Mouse (Mus musculus): ENCODE data around the gene Spata32.

The Spata32 gene

GRCm38 (mm10) chr11:103174891-103175391 lies 43.3 kb downstream of the Spata32 start:
- ChIA-PET CTCF (interaction anchor here (0.5 to 2.6 kb wide), 23 partner anchors 10 to 642 kb away, joined by 3 to 15 read pairs (median 3); no protein-coding TSS in a partner anchor), POLR2A (interaction anchor here in 3 of 4 experiments (0.7 to 5.4 kb wide), 22 partner anchors 9 to 191 kb away, joined by 3 to 39 read pairs (median 4); partner anchors contain the start of genes Hexim1 (in 3 of the 3), 1700023F06Rik (in 1 of the 3) and Hexim2 (in 1 of the 3))

GRCm38 (mm10) chr11:103174411-103174832 lies 43.8 kb downstream of the Spata32 start:
- POLR2A ChIA-PET, result interaction anchor here in 3 of 4 experiments (0.7 to 5.4 kb wide), 18 partner anchors 9 to 192 kb away, joined by 3 to 39 read pairs (median 4); partner anchors contain the start of genes Hexim1 (in 3 of the 3), 1700023F06Rik (in 1 of the 3) and Hexim2 (in 1 of the 3)
- CTCF ChIA-PET, result interaction anchor here (0.5 to 2.6 kb wide), 20 partner anchors 10 to 642 kb away, joined by 3 to 15 read pairs (median 4); no protein-coding TSS in a partner anchor

- CTCF ChIA-PET, result interaction anchor here in 2 of 4 experiments (0.5 to 2.6 kb wide), 9 partner anchors 10 to 475 kb away, joined by 3 to 15 read pairs (median 4); no protein-coding TSS in a partner anchor
- POLR2A ChIA-PET, result interaction anchor here in 3 of 4 experiments (0.7 to 5.4 kb wide), 11 partner anchors 14 to 62 kb away, joined by 3 to 39 read pairs (median 13); partner anchors contain the start of genes Hexim1 (in 2 of the 3) and Hexim2 (in 1 of the 3)
Observed at GRCm38 (mm10) chr11:103173771-103174344, 44.4 kb downstream of the Spata32 start.

GRCm38 (mm10) chr11:103173041-103173770 lies 45.0 kb downstream of the Spata32 start:
- CTCF ChIA-PET, result interaction anchor here in 2 of 4 experiments (0.5 to 2.6 kb wide), 6 partner anchors 12 to 475 kb away, joined by 3 to 15 read pairs (median 4); no protein-coding TSS in a partner anchor
- POLR2A ChIA-PET, result interaction anchor here in 3 of 4 experiments (0.5 to 5.4 kb wide), 12 partner anchors 10 to 141 kb away, joined by 3 to 39 read pairs (median 6); partner anchors contain the start of genes Hexim1 (in 2 of the 3) and Hexim2 (in 1 of the 3)

GRCm38 (mm10) chr11:103172392-103173040 lies 45.7 kb downstream of the Spata32 start:
- CTCF ChIA-PET, result interaction anchor here in 2 of 4 experiments (0.5 to 1.6 kb wide), 5 partner anchors 13 to 22 kb away, joined by 3 to 7 read pairs (median 4); no protein-coding TSS in a partner anchor
- POLR2A ChIA-PET, result interaction anchor here in 3 of 4 experiments (0.5 to 5.4 kb wide), 10 partner anchors 9 to 142 kb away, joined by 3 to 39 read pairs (median 3); partner anchors contain the start of gene Hexim1 (in 2 of the 3)

GRCm38 (mm10) chr11:103171703-103172391 lies 46.4 kb downstream of the Spata32 start:
- ChIA-PET POLR2A (interaction anchor here in 3 of 4 experiments (0.6 to 5.4 kb wide), 14 partner anchors 8 to 243 kb away, joined by 3 to 39 read pairs (median 4); partner anchors contain the start of genes Hexim1 (in 2 of the 3), Acbd4 (in 1 of the 3), Hexim2 (in 1 of the 3) and Map3k14 (in 1 of the 3)), CTCF (interaction anchor here in 3 of 4 experiments (0.5 to 3.8 kb wide), 11 partner anchors 10 to 160 kb away, joined by 3 to 43 read pairs (median 4); no protein-coding TSS in a partner anchor)

- ChIA-PET POLR2A (interaction anchor here in 3 of 4 experiments (0.6 to 4.0 kb wide), 9 partner anchors 14 to 243 kb away, joined by 3 to 19 read pairs (median 3); partner anchors contain the start of genes Hexim1 (in 2 of the 3), Acbd4 (in 1 of the 3), Hexim2 (in 1 of the 3) and Map3k14 (in 1 of the 3)), CTCF (interaction anchor here in 3 of 4 experiments (0.6 to 3.8 kb wide), 10 partner anchors 10 to 1580 kb away, joined by 3 to 43 read pairs (median 4); no protein-coding TSS in a partner anchor)
Observed at GRCm38 (mm10) chr11:103171286-103171620, 47.0 kb downstream of the Spata32 start.

GRCm38 (mm10) chr11:103170494-103171285 lies 47.5 kb downstream of the Spata32 start, which contains the start of gene Fmnl1:
TSS of gene Fmnl1 (plus strand) at chr11:103171107.
- POLR2A ChIA-PET, result interaction anchor here (0.5 to 4.0 kb wide), 9 partner anchors 11 to 96 kb away, joined by 3 to 19 read pairs (median 3); partner anchors contain the start of genes Hexim1 (in 2 of the 4), Acbd4 (in 1 of the 4), Hexim2 (in 1 of the 4) and Map3k14 (in 1 of the 4)
- CTCF ChIA-PET, result interaction anchor here in 3 of 4 experiments (0.7 to 3.8 kb wide), 7 partner anchors 9 to 1580 kb away, joined by 3 to 43 read pairs (median 5); no protein-coding TSS in a partner anchor

GRCm38 (mm10) chr11:103170111-103170493 lies 48.1 kb downstream of the Spata32 start:
- CTCF ChIA-PET, result interaction anchor here in 1 of 4 experiments (2.8 to 3.8 kb wide), 2 partner anchors 155 to 162 kb away, joined by 41 to 43 read pairs; no protein-coding TSS in a partner anchor
- POLR2A ChIA-PET, result interaction anchor here in 3 of 4 experiments (0.9 to 4.0 kb wide), 4 partner anchors 15 to 55 kb away, joined by 3 to 19 read pairs (median 8); partner anchors contain the start of gene Hexim1 (in 3 of the 3)

- ChIA-PET POLR2A (interaction anchor here in 3 of 4 experiments (0.9 to 4.0 kb wide), 7 partner anchors 9 to 63 kb away, joined by 3 to 19 read pairs (median 4); partner anchors contain the start of gene Hexim1 (in 3 of the 3)), CTCF (interaction anchor here in 3 of 4 experiments (0.8 to 3.8 kb wide), 16 partner anchors 15 to 277 kb away, joined by 3 to 43 read pairs (median 6); no protein-coding TSS in a partner anchor)
Observed at GRCm38 (mm10) chr11:103169664-103170063, 48.6 kb downstream of the Spata32 start.

- POLR2A ChIA-PET, result interaction anchor here in 3 of 4 experiments (0.8 to 4.0 kb wide), 18 partner anchors 8 to 157 kb away, joined by 3 to 19 read pairs (median 4); partner anchors contain the start of gene Hexim1 (in 3 of the 3)
- CTCF ChIA-PET, result interaction anchor here (0.5 to 3.8 kb wide), 68 partner anchors 10 to 512 kb away, joined by 3 to 43 read pairs (median 4); partner anchors contain the start of genes Map3k14 (in 2 of the 4), Acbd4 (in 1 of the 4), Adam11 (in 1 of the 4) and Plcd3 (in 1 of the 4)
Observed at GRCm38 (mm10) chr11:103168690-103169390, 49.4 kb downstream of the Spata32 start.

GRCm38 (mm10) chr11:103164391-103164790 lies 53.8 kb downstream of the Spata32 start:
- ChIA-PET CTCF (interaction anchor here in 2 of 4 experiments (0.8 to 6.2 kb wide), 6 partner anchors 10 to 300 kb away, joined by 3 to 80 read pairs (median 4); partner anchors contain the start of genes Acbd4 (in 1 of the 2) and Plcd3 (in 1 of the 2)), POLR2A (interaction anchor here (0.5 to 10.2 kb wide), 13 partner anchors 11 to 165 kb away, joined by 3 to 265 read pairs (median 6); partner anchors contain the start of genes Hexim1 (in 3 of the 4) and Hexim2 (in 1 of the 4))

GRCm38 (mm10) chr11:103162132-103162531 lies 56.1 kb downstream of the Spata32 start:
- ChIA-PET POLR2A (interaction anchor here in 3 of 4 experiments (0.6 to 10.2 kb wide), 13 partner anchors 11 to 248 kb away, joined by 3 to 265 read pairs (median 10); partner anchors contain the start of genes Hexim1 (in 3 of the 3), Hexim2 (in 2 of the 3), Acbd4 (in 1 of the 3) and Kif18b (in 1 of the 3)), CTCF (interaction anchor here (0.5 to 6.2 kb wide), 25 partner anchors 9 to 490 kb away, joined by 3 to 80 read pairs (median 6); partner anchors contain the start of genes Acbd4 (in 2 of the 4), Plcd3 (in 2 of the 4), Fmnl1 (in 1 of the 4) and Hexim1 (in 1 of the 4))

- CTCF ChIA-PET, result interaction anchor here (0.5 to 6.2 kb wide), 31 partner anchors 8 to 589 kb away, joined by 3 to 80 read pairs (median 5); partner anchors contain the start of genes Acbd4 (in 1 of the 4), C1ql1 (in 1 of the 4), Fmnl1 (in 1 of the 4) and Hexim1 (in 1 of the 4)
- POLR2A ChIA-PET, result interaction anchor here in 3 of 4 experiments (0.6 to 10.2 kb wide), 15 partner anchors 22 to 162 kb away, joined by 3 to 265 read pairs (median 7); partner anchors contain the start of genes Hexim1 (in 3 of the 3), Hexim2 (in 2 of the 3), Acbd4 (in 1 of the 3) and Map3k14 (in 1 of the 3)
Observed at GRCm38 (mm10) chr11:103161449-103161848, 56.8 kb downstream of the Spata32 start.

Data from embryonic stem cell, embryonic (primary cell).